Mouse (Mus musculus) small intestine, adult 2 months (tissue): ENCODE results near the gene Vmn2r7. TPM values are rescaled to one million over a fixed set of nuclear protein-coding genes. Genes with fewer than 3 reads are reported as not detected.
"Not testable (repeated sequence)": the region's sequence is repeated elsewhere in the genome, so short reads cannot be mapped to it uniquely, and the experiment has no call there.

ENCODE experiments used
- H3K27ac ChIP-seq: fragments of 200-500 bp; 2 replicates; pipeline ENCODE4 v1.5.1; 2012; ENCODE audit warnings: low read depth, low read length, control low read depth, inconsistent platforms; ENCODE audit not compliant: insufficient read depth
- H3K27me3 ChIP-seq: fragments of 200-500 bp; 2 replicates; pipeline ENCODE4 v1.6.1; 2012; ENCODE audit warnings: mild to moderate bottlenecking, moderate library complexity, low read length, inconsistent platforms; ENCODE audit not compliant: control insufficient read depth, insufficient read depth
- H3K36me3 ChIP-seq: fragments of 200-500 bp; 2 replicates; pipeline ENCODE4 v1.6.1; 2012; ENCODE audit warnings: mild to moderate bottlenecking, low read length, control low read depth, inconsistent platforms; ENCODE audit not compliant: control insufficient read depth, insufficient read depth
- H3K4me1 ChIP-seq: fragments of 200-500 bp; 2 replicates; pipeline ENCODE4 v1.6.1; 2012; ENCODE audit warnings: low read length, inconsistent platforms, mixed read lengths; ENCODE audit not compliant: control insufficient read depth, insufficient read depth, insufficient read length
- H3K4me3 ChIP-seq: fragments of 200-500 bp; 2 replicates; pipeline ENCODE4 v1.5.1; 2012; ENCODE audit warnings: low read depth, mild to moderate bottlenecking, control low read depth, inconsistent platforms, low read length, moderate library complexity
- CTCF ChIP-seq: fragments of 200-500 bp; IDR thresholded peaks from 2 replicates; pipeline ENCODE4 v1.5.1; 2012; ENCODE audit warnings: low read depth, mild to moderate bottlenecking, control low read depth, inconsistent platforms, low read length, moderate library complexity, mixed read lengths; ENCODE audit not compliant: insufficient replicate concordance, insufficient read length; ENCODE audit errors: extremely low read depth
- POLR2A ChIP-seq: fragments of 200-500 bp; IDR thresholded peaks from 2 replicates; pipeline ENCODE4 v1.6.1; 2012; ENCODE audit warnings: low read depth, mild to moderate bottlenecking, control low read depth, inconsistent platforms, low read length, moderate library complexity
- WGBS: fragments of 180-500 bp; shearing (Covaris S2); methylation state at CpG from one replicate; pipeline ENCODE4 v1.1.7; 2018; 5-methylcytosine and 5-hydroxymethylcytosine counted together
- polyA plus RNA-seq: library from polyadenylated mRNA; depleted of rRNA; stranded (reverse); fragments of >200 nt; gene quantifications from 2 replicates; pipeline ENCODE4 v1.2.3, GENCODE M21; 2012; rRNA removed

Vmn2r7 gene
- polyA plus RNA-seq: not detected in 2 replicates

- WGBS: 85% methylated on average over 3 of the region's 3 CpGs
- H3K27ac ChIP-seq: not testable (repeated sequence)
These were observed at the start of gene Vmn2r7 for GRCm38 (mm10) chr3:64844665-64845064. Gene Vmn2r7, minus strand, starts transcription at chr3:64844765.

GRCm38 (mm10) chr3:64889725-64890124 lies 45.2 kb upstream of the Vmn2r7 start:
- Histone ChIP-seq H3K27me3 (no peaks in the 10 kb centered on the region), H3K36me3 (no peaks in the 10 kb centered on the region), H3K4me1 (no peaks in the 10 kb centered on the region), H3K27ac (no peak overlapping the region), H3K4me3 (no peak overlapping the region)
- TF ChIP-seq POLR2A (no peak), CTCF (no peak)
- 47% methylated on average over 1 of the region's 1 CpGs for whole genome bisulfite sequencing

More at GRCm38 (mm10) chr3:64844665-64845064, at the start of gene Vmn2r7:
- not testable (repeated sequence) for H3K4me1 ChIP-seq, H3K27me3 ChIP-seq, H3K36me3 ChIP-seq, H3K4me3 ChIP-seq

GRCm38 (mm10) chr3:64878199-64878977 lies 33.8 kb upstream of the Vmn2r7 start:
- TF ChIP-seq POLR2A (no peak), CTCF (no peak)
- Histone ChIP-seq H3K27me3 (no peaks in the 10 kb centered on the region), H3K27ac (no peak overlapping the region), H3K4me1 (no peaks in the 10 kb centered on the region), H3K4me3 (no peak overlapping the region), H3K36me3 (no peaks in the 10 kb centered on the region)
- 58% methylated on average over 3 of the region's 3 CpGs for WGBS

- Histone ChIP-seq H3K4me1 (no peaks in the 10 kb centered on the region), H3K36me3 (no peaks in the 10 kb centered on the region), H3K27ac (no peak overlapping the region), H3K27me3 (no peaks in the 10 kb centered on the region), H3K4me3 (no peak overlapping the region)
- TF ChIP-seq CTCF (no peak), POLR2A (no peak)
- 64% methylated on average over 1 of the region's 1 CpGs for WGBS
These were observed 32.1 kb upstream of the Vmn2r7 start for GRCm38 (mm10) chr3:64876669-64877068.

- Histone ChIP-seq H3K4me1 (no peaks in the 10 kb centered on the region), H3K27ac (no peak overlapping the region), H3K36me3 (no peaks in the 10 kb centered on the region), H3K27me3 (no peaks in the 10 kb centered on the region), H3K4me3 (no peak overlapping the region)
- 76% methylated on average over 2 of the region's 2 CpGs for WGBS
- TF ChIP-seq CTCF (no peak), POLR2A (no peak)
These were observed 1.7 kb downstream of the Vmn2r7 start for GRCm38 (mm10) chr3:64842881-64843280.

GRCm38 (mm10) chr3:64842299-64842698 lies 2.3 kb downstream of the Vmn2r7 start:
- H3K36me3 ChIP-seq: no peaks in the 10 kb centered on the region
- TF ChIP-seq POLR2A: no peak
- TF ChIP-seq CTCF: no peak
- WGBS: 8% methylated on average over 4 of the region's 4 CpGs

GRCm38 (mm10) chr3:64831134-64831533 lies 13.4 kb downstream of the Vmn2r7 start:
- H3K27me3 ChIP-seq: no peaks in the 10 kb centered on the region
- H3K27ac ChIP-seq: no peak overlapping the region
- no peak overlapping the region for H3K4me3 ChIP-seq
- 84% methylated on average over 1 of the region's 1 CpGs for WGBS
- no peak for TF ChIP-seq POLR2A
- TF ChIP-seq CTCF: no peak
- H3K36me3 ChIP-seq: no peaks in the 10 kb centered on the region
- no peaks in the 10 kb centered on the region for H3K4me1 ChIP-seq

More at GRCm38 (mm10) chr3:64842299-64842698, 2.3 kb downstream of the Vmn2r7 start:
- Histone ChIP-seq H3K27ac (no peak overlapping the region), H3K27me3 (no peaks in the 10 kb centered on the region), H3K4me3 (no peak overlapping the region), H3K4me1 (no peaks in the 10 kb centered on the region)
